Mouse (Mus musculus): ENCODE data around the gene Htr6. TPM values are rescaled to one million over a fixed set of nuclear protein-coding genes. Genes with fewer than 3 reads are reported as not detected.

Gene Htr6
- polyA plus RNA-seq, 1 experiment from 2014 or later, result not detected

GRCm38 (mm10) chr4:139110858-139111257 is 35.5 kb upstream of the Htr6 start:
- Histone ChIP-seq H3K4me2 (ENCODE audit: low read depth, low read length) (no peak overlapping the region), H3K4me1 (replicated peaks; ENCODE audit: control insufficient read depth, insufficient read depth, low read length) (peaks cover 17% of the 10 kb centered on the region), H3K27me3 (ENCODE audit: control insufficient read depth, insufficient read depth, low read depth, low read length) (no peaks in the 10 kb centered on the region), H3K27ac (ENCODE audit: low read length) (peak overlapping the region; percentile 60), H3K36me3 (ENCODE audit: control insufficient read depth, insufficient read depth, low read length) (no peaks in the 10 kb centered on the region), H3K4me3 (ENCODE audit: low read length) (no peak overlapping the region), H3K9me3 (ENCODE audit: control insufficient read depth, low read length) (no peaks in the 10 kb centered on the region), H3K9ac (ENCODE audit: low read length) (no peak overlapping the region)
- peak; percentile 32; the same call in 1 of the 2 replicates for ATAC-seq (ENCODE audit: low read depth)
- 35% methylated on average over 3 of the region's 3 CpGs for WGBS

- 0 out of 2 replicates have a peak, but pooled peaks cover 2% of the 10 kb centered on the region for H3K4me1 ChIP-seq (replicated peaks; ENCODE audit: control insufficient read depth, insufficient read depth, low read length)
- no peak overlapping the region for H3K4me3 ChIP-seq (ENCODE audit: low read length)
- WGBS, result 90% methylated on average over 1 of the region's 1 CpGs
- no peaks in the 10 kb centered on the region for H3K9me3 ChIP-seq (ENCODE audit: control insufficient read depth, low read length)
- no peaks in the 10 kb centered on the region for H3K27me3 ChIP-seq (ENCODE audit: control insufficient read depth, insufficient read depth, low read depth, low read length)
- no peak overlapping the region for H3K27ac ChIP-seq (ENCODE audit: low read length)
- no peak overlapping the region for H3K4me2 ChIP-seq (ENCODE audit: low read depth, low read length)
- no peak overlapping the region for H3K9ac ChIP-seq (ENCODE audit: low read length)
- ATAC-seq (ENCODE audit: low read depth), result no peak
- peaks cover 8% of the 10 kb centered on the region for H3K36me3 ChIP-seq (ENCODE audit: control insufficient read depth, insufficient read depth, low read length)
Measured at GRCm38 (mm10) chr4:139105453-139105852, 30.1 kb upstream of the Htr6 start.

- H3K4me1 ChIP-seq (replicated peaks; ENCODE audit: control insufficient read depth, insufficient read depth, low read length), result peaks cover under 1% of the 10 kb centered on the region; the same call in 1 of the 2 replicates
- WGBS, result 67% methylated on average over 6 of the region's 6 CpGs
Measured at GRCm38 (mm10) chr4:139101546-139101945, 26.2 kb upstream of the Htr6 start.

GRCm38 (mm10) chr4:139100326-139100725 is 25.0 kb upstream of the Htr6 start:
- H3K9ac ChIP-seq (ENCODE audit: low read length), result no peak overlapping the region
- WGBS, result 85% methylated on average over 8 of the region's 8 CpGs
- H3K4me1 ChIP-seq (replicated peaks; ENCODE audit: control insufficient read depth, insufficient read depth, low read length), result peaks cover 13% of the 10 kb centered on the region

More at GRCm38 (mm10) chr4:139101546-139101945, 26.2 kb upstream of the Htr6 start:
- Histone ChIP-seq H3K27me3 (ENCODE audit: control insufficient read depth, insufficient read depth, low read depth, low read length) (no peaks in the 10 kb centered on the region), H3K4me2 (ENCODE audit: low read depth, low read length) (no peak overlapping the region), H3K4me3 (ENCODE audit: low read length) (no peak overlapping the region), H3K27ac (ENCODE audit: low read length) (no peak overlapping the region), H3K9me3 (ENCODE audit: control insufficient read depth, low read length) (no peaks in the 10 kb centered on the region), H3K9ac (ENCODE audit: low read length) (no peak overlapping the region), H3K36me3 (ENCODE audit: control insufficient read depth, insufficient read depth, low read length) (peaks cover 8% of the 10 kb centered on the region)
- no peak for ATAC-seq (ENCODE audit: low read depth)

GRCm38 (mm10) chr4:139096201-139096600 is 20.8 kb upstream of the Htr6 start:
- no peak overlapping the region for H3K27ac ChIP-seq (ENCODE audit: low read length)
- ATAC-seq (ENCODE audit: low read depth), result 0 out of 2 replicates have a peak, but pooled peaks have one; percentile 24
- H3K4me2 ChIP-seq (ENCODE audit: low read depth, low read length), result no peak overlapping the region
- no peak overlapping the region for H3K4me3 ChIP-seq (ENCODE audit: low read length)
- H3K36me3 ChIP-seq (ENCODE audit: control insufficient read depth, insufficient read depth, low read length), result no peaks in the 10 kb centered on the region
- H3K9ac ChIP-seq (ENCODE audit: low read length), result no peak overlapping the region
- 17% methylated on average over 5 of the region's 5 CpGs for WGBS
- peaks cover 7% of the 10 kb centered on the region; the same call in 1 of the 2 replicates for H3K27me3 ChIP-seq (ENCODE audit: control insufficient read depth, insufficient read depth, low read depth, low read length)
- H3K4me1 ChIP-seq (replicated peaks; ENCODE audit: control insufficient read depth, insufficient read depth, low read length), result peaks cover 23% of the 10 kb centered on the region
- no peaks in the 10 kb centered on the region for H3K9me3 ChIP-seq (ENCODE audit: control insufficient read depth, low read length)

More at GRCm38 (mm10) chr4:139100326-139100725, 25.0 kb upstream of the Htr6 start:
- H3K27me3 ChIP-seq (ENCODE audit: control insufficient read depth, insufficient read depth, low read depth, low read length), result no peaks in the 10 kb centered on the region
- H3K4me2 ChIP-seq (ENCODE audit: low read depth, low read length), result no peak overlapping the region
- H3K27ac ChIP-seq (ENCODE audit: low read length), result no peak overlapping the region
- ATAC-seq (ENCODE audit: low read depth), result no peak
- H3K36me3 ChIP-seq (ENCODE audit: control insufficient read depth, insufficient read depth, low read length), result peaks cover 8% of the 10 kb centered on the region
- H3K9me3 ChIP-seq (ENCODE audit: control insufficient read depth, low read length), result no peaks in the 10 kb centered on the region
- H3K4me3 ChIP-seq (ENCODE audit: low read length), result no peak overlapping the region

- Histone ChIP-seq H3K36me3 (ENCODE audit: control insufficient read depth, insufficient read depth, low read length) (no peaks in the 10 kb centered on the region), H3K4me2 (ENCODE audit: low read depth, low read length) (no peak overlapping the region), H3K4me3 (ENCODE audit: low read length) (no peak overlapping the region), H3K27ac (ENCODE audit: low read length) (peak overlapping the region; percentile 78), H3K9ac (ENCODE audit: low read length) (no peak overlapping the region), H3K4me1 (replicated peaks; ENCODE audit: control insufficient read depth, insufficient read depth, low read length) (peaks cover 25% of the 10 kb centered on the region), H3K9me3 (ENCODE audit: control insufficient read depth, low read length) (no peaks in the 10 kb centered on the region), H3K27me3 (ENCODE audit: control insufficient read depth, insufficient read depth, low read depth, low read length) (peaks cover 7% of the 10 kb centered on the region; the same call in 1 of the 2 replicates)
- 0% methylated on average over 1 of the region's 1 CpGs for WGBS
- ATAC-seq (ENCODE audit: low read depth), result peak; percentile 31
Measured at GRCm38 (mm10) chr4:139095406-139095805, 20.0 kb upstream of the Htr6 start.

GRCm38 (mm10) chr4:139093196-139093530 is 17.8 kb upstream of the Htr6 start:
- Histone ChIP-seq H3K4me2 (ENCODE audit: low read depth, low read length) (peak overlapping the region; percentile 96), H3K27ac (ENCODE audit: low read length) (no peak overlapping the region), H3K4me3 (ENCODE audit: low read length) (peak overlapping the region; percentile 74), H3K27me3 (ENCODE audit: control insufficient read depth, insufficient read depth, low read depth, low read length) (peaks cover 7% of the 10 kb centered on the region; the same call in 1 of the 2 replicates), H3K36me3 (ENCODE audit: control insufficient read depth, insufficient read depth, low read length) (no peaks in the 10 kb centered on the region), H3K9ac (ENCODE audit: low read length) (peak overlapping the region; percentile 87), H3K4me1 (replicated peaks; ENCODE audit: control insufficient read depth, insufficient read depth, low read length) (peaks cover 27% of the 10 kb centered on the region), H3K9me3 (ENCODE audit: control insufficient read depth, low read length) (no peaks in the 10 kb centered on the region)
- 0 out of 2 replicates have a peak, but pooled peaks have one; percentile 3 for ATAC-seq (ENCODE audit: low read depth)
- WGBS, result 23% methylated on average over 13 of the region's 13 CpGs

GRCm38 (mm10) chr4:139092356-139093195 is 17.2 kb upstream of the Htr6 start, which contains the start of gene Nbl1:
Nbl1 (minus strand) TSS chr4:139092993.
- Histone ChIP-seq H3K4me1 (replicated peaks; ENCODE audit: control insufficient read depth, insufficient read depth, low read length) (peaks cover 27% of the 10 kb centered on the region), H3K9ac (ENCODE audit: low read length) (peak within 1 kb of the TSS; percentile 87), H3K27ac (ENCODE audit: low read length) (peak within 1 kb of the TSS; percentile 38), H3K27me3 (ENCODE audit: control insufficient read depth, insufficient read depth, low read depth, low read length) (peaks cover 7% of the 10 kb centered on the region; the same call in 1 of the 2 replicates), H3K4me3 (ENCODE audit: low read length) (peak within 1 kb of the TSS; percentile 74), H3K9me3 (ENCODE audit: control insufficient read depth, low read length) (no peaks in the 10 kb centered on the region), H3K36me3 (ENCODE audit: control insufficient read depth, insufficient read depth, low read length) (no peaks in the 10 kb centered on the region), H3K4me2 (ENCODE audit: low read depth, low read length) (peak within 1 kb of the TSS; percentile 96)
- peak; percentile 83 for ATAC-seq (ENCODE audit: low read depth)
- WGBS, result under 1% methylated on average over 60 of the region's 105 CpGs
